Mouse (Mus musculus): Measurements from ENCODE around the gene Wbp1l. TPM values are rescaled to one million over a fixed set of nuclear protein-coding genes. Genes with fewer than 3 reads are reported as not detected.

The Wbp1l gene
- polyA plus RNA-seq, 1 experiment from 2014 or later, result 31.7 TPM

DNA sequence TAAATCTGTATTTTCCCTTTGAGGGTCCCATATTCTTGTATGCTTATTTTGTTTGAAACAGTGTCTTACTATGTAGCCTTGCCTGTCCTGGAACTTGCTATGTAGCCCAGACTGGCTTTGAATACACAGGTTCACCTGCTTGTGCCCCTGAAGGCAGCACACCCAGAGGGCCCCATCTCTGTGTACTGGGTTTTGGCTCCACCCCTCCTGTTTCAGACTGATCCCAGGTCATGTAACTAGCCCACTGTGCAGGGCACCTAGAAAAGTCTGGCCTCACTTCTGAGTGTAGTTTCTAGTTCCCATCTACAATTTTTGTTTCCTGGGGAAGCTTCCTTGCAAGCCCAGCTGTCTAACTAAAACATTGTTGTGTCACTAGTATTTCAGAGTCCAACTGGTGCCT is 40.2 kb downstream of the Wbp1l start:
- ATAC-seq (ENCODE audit: low FRiP score) (no peak), DNase-seq (ENCODE audit: low spot score) (no peak)
- Histone ChIP-seq H3K9me3 (ENCODE audit: control insufficient read depth, low read length) (no peaks in the 10 kb centered on the region), H3K9ac (no peak overlapping the region), H3K27me3 (ENCODE audit: control insufficient read depth, insufficient read depth, low read length) (no peaks in the 10 kb centered on the region), H3K27ac (no peak overlapping the region), H3K4me3 (replicated peaks; ENCODE audit: low read length) (no peak overlapping the region), H3K4me1 (replicated peaks; ENCODE audit: control insufficient read depth, insufficient read depth, low read length) (peaks cover 28% of the 10 kb centered on the region), H3K36me3 (replicated peaks; ENCODE audit: control insufficient read depth, insufficient read depth) (peaks cover 18% of the 10 kb centered on the region; the same call in 1 of the 2 replicates), H3K4me2 (replicated peaks) (no peak overlapping the region)

DNA sequence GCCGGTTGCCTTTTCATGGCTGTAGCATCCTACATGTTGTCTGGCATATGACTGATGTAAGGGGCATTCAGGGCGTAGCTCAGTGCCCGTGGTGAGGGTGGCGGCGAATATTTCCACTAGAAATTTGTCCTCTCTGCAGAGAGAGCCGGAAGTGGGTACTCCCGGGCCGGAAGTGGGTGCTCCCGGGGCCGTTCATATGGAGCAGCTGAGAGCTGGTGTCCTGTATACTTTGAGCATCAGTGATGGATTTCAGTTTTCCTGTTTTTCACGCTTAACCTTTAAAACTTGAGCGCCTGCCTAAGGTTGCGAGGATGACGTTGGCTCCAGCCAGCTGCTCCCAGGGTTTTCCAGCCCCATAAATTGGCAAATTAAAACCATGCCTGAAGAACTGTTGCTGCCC is 40.6 kb downstream of the Wbp1l start:
- WGBS, result 89% methylated on average over 14 of the region's 14 CpGs
- Histone ChIP-seq H3K9me3 (ENCODE audit: control insufficient read depth, low read length) (no peaks in the 10 kb centered on the region), H3K4me2 (replicated peaks) (no peak overlapping the region), H3K4me3 (replicated peaks; ENCODE audit: low read length) (no peak overlapping the region), H3K4me1 (replicated peaks; ENCODE audit: control insufficient read depth, insufficient read depth, low read length) (peaks cover 32% of the 10 kb centered on the region), H3K9ac (no peak overlapping the region), H3K36me3 (replicated peaks; ENCODE audit: control insufficient read depth, insufficient read depth) (peaks cover 23% of the 10 kb centered on the region; the same call in 1 of the 2 replicates), H3K27ac (no peak overlapping the region), H3K27me3 (ENCODE audit: control insufficient read depth, insufficient read depth, low read length) (no peaks in the 10 kb centered on the region)
- ATAC-seq (ENCODE audit: low FRiP score), result no peak
- no peak for DNase-seq (ENCODE audit: low spot score)

DNA sequence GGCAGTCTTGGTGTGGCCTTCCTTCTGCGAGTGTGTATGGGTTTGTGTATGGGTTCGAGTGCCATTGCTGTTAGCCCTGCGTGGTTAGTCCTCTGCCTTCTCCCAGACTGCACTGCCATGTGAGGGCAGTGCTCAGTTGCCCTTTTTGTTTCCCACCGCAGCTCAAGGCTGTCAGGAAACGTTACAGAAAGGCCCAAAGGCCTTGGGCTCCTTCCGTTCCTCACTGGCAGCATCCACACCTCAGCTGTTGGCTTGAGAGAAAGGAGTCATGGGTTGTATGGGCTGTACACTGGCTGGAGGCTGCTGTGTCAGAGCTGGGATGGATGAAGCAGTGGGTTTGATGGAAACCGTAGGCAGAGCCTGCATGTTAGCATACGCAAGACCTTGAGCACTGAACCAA is 41.9 kb downstream of the Wbp1l start:
- 91% methylated on average over 8 of the region's 8 CpGs for WGBS

DNA sequence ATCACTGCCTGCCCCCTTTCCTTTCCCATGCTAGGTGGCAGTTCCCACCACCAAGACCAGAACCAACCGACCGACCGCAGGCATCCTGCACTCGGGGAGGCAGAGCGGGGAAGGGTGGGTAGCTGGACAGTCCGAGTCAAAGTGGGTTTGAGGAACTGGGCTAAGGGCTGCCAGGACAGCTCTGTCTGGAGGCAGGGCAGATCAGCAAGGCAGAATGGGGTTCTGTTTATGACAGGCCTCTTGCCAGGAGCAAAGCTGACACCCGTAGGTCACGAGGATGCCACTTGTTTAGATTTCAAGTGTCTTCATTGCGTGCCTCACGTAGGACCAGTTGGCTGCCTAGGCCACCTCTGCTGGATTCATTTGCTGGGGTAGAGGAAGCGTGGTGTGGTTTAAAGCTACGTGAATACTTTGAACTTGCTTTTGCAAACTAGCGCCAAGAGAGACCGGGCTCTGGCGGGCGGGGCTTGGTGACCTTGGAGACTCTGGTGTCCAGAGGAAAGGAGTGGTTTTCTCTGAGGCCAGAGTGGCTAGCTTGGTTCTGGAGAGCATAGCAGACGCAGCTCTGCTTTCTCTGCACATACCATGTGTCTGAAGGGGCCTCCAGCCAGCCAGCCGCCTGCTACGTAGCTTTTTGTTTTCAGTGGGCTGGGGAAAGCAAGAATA is 42.7 kb downstream of the Wbp1l start:
- ATAC-seq (ENCODE audit: low FRiP score), result peak; percentile 21; the same call in 1 of the 2 replicates
- DNase-seq (ENCODE audit: low spot score), result no peak

More for the DNA sequence above, 41.9 kb downstream of the Wbp1l start:
- no peak for ATAC-seq (ENCODE audit: low FRiP score)
- Histone ChIP-seq H3K4me3 (replicated peaks; ENCODE audit: low read length) (no peak overlapping the region), H3K4me2 (replicated peaks) (no peak overlapping the region), H3K4me1 (replicated peaks; ENCODE audit: control insufficient read depth, insufficient read depth, low read length) (peaks cover 37% of the 10 kb centered on the region), H3K27me3 (ENCODE audit: control insufficient read depth, insufficient read depth, low read length) (no peaks in the 10 kb centered on the region), H3K36me3 (replicated peaks; ENCODE audit: control insufficient read depth, insufficient read depth) (peaks cover 31% of the 10 kb centered on the region), H3K9me3 (ENCODE audit: control insufficient read depth, low read length) (no peaks in the 10 kb centered on the region), H3K9ac (no peak overlapping the region), H3K27ac (no peak overlapping the region)
- DNase-seq (ENCODE audit: low spot score), result no peak

DNA sequence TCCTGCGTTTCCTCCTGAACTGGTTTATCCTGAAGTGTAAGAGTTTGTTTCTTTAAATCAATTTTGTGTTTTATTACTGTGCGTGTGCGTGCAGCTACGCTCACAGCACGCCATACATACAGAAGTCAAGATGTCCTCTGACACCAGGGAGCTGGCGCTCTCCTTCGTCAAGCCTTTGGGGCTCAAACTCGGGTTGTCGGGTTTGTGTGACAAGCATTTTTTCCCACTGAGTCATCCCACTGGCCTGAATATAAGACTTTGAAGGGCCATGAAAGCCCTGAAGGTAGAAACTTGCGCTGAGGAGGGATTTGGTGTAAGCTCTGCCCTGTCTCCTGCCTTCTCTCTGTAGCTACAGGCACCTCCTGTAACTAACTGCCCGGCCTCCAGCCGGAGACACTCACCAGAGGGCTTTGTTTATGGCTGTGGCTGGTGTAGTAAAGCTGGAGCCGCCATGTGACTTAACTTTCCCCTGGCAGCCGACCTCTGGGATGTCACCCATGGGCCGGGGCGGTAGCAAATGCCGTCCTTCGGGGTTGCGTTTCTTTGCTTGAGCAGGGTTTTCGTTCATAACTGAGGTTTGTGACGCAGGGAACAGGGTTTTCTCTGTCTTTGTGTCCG is 43.4 kb downstream of the Wbp1l start:
- Histone ChIP-seq H3K4me2 (replicated peaks) (no peak overlapping the region), H3K27ac (peak overlapping the region; percentile 39), H3K9ac (no peak overlapping the region), H3K4me1 (replicated peaks; ENCODE audit: control insufficient read depth, insufficient read depth, low read length) (peaks cover 30% of the 10 kb centered on the region), H3K4me3 (replicated peaks; ENCODE audit: low read length) (no peak overlapping the region), H3K9me3 (ENCODE audit: control insufficient read depth, low read length) (no peaks in the 10 kb centered on the region), H3K27me3 (ENCODE audit: control insufficient read depth, insufficient read depth, low read length) (no peaks in the 10 kb centered on the region), H3K36me3 (replicated peaks; ENCODE audit: control insufficient read depth, insufficient read depth) (peaks cover 37% of the 10 kb centered on the region)
- ATAC-seq (ENCODE audit: low FRiP score), result no peak
- 70% methylated on average over 22 of the region's 22 CpGs for WGBS
- no peak for DNase-seq (ENCODE audit: low spot score)

More for the DNA sequence above, 42.7 kb downstream of the Wbp1l start:
- Histone ChIP-seq H3K27ac (peak overlapping the region; percentile 39), H3K4me3 (replicated peaks; ENCODE audit: low read length) (no peak overlapping the region), H3K4me1 (replicated peaks; ENCODE audit: control insufficient read depth, insufficient read depth, low read length) (peaks cover 34% of the 10 kb centered on the region), H3K4me2 (replicated peaks) (no peak overlapping the region), H3K9ac (no peak overlapping the region), H3K36me3 (replicated peaks; ENCODE audit: control insufficient read depth, insufficient read depth) (peaks cover 37% of the 10 kb centered on the region), H3K27me3 (ENCODE audit: control insufficient read depth, insufficient read depth, low read length) (no peaks in the 10 kb centered on the region), H3K9me3 (ENCODE audit: control insufficient read depth, low read length) (no peaks in the 10 kb centered on the region)
- WGBS, result 61% methylated on average over 19 of the region's 19 CpGs

DNA sequence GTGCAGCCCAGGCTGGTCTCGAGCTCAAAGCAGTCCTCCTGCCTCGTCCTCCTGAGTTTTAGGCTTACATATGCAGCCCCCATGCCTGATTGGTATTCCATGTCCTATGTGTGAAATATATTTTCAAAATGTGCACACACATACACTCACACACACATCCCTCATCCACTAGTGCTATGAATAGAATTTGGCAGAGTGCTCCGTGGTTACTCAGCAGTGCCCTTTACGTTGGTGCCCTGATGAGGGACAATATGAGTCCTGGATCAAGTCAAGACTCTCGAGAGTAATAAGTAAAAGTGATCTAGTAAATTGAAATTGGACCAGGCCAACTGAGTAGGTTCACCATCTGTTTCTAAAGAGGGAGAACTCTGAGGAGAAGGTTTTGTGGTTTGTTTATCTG is 44.4 kb downstream of the Wbp1l start:
- Histone ChIP-seq H3K4me3 (replicated peaks; ENCODE audit: low read length) (no peak overlapping the region), H3K27me3 (ENCODE audit: control insufficient read depth, insufficient read depth, low read length) (no peaks in the 10 kb centered on the region), H3K9me3 (ENCODE audit: control insufficient read depth, low read length) (no peaks in the 10 kb centered on the region), H3K4me2 (replicated peaks) (no peak overlapping the region), H3K27ac (no peak overlapping the region), H3K36me3 (replicated peaks; ENCODE audit: control insufficient read depth, insufficient read depth) (peaks cover 33% of the 10 kb centered on the region), H3K4me1 (replicated peaks; ENCODE audit: control insufficient read depth, insufficient read depth, low read length) (peaks cover 30% of the 10 kb centered on the region), H3K9ac (no peak overlapping the region)
- WGBS, result 82% methylated on average over 5 of the region's 5 CpGs
- DNase-seq (ENCODE audit: low spot score), result no peak
- ATAC-seq (ENCODE audit: low FRiP score), result no peak

DNA sequence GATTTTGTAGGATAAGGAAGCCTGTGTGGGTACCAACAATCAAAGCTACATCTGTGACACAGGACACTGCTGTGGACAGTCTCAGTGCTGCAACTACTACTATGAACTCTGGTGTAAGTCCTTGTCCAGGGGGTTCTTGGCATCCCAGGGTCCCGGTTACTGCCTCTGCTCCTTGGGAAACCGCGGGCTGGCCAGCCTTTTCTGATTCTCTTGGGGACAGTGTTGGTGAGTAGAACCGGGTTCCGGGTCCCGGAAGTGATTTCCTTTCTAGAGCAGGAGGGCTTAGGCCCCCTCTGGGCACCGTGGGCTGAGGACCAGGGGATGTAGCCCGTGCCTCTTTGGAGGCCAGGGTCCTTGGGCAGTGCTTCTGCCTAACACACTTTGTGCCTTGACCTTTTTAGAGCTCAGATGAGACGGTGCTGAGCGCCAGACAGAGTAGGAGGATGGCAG is 45.5 kb downstream of the Wbp1l start:
- H3K4me2 ChIP-seq (replicated peaks), result no peak overlapping the region
- H3K4me1 ChIP-seq (replicated peaks; ENCODE audit: control insufficient read depth, insufficient read depth, low read length), result peaks cover 30% of the 10 kb centered on the region
- 0 out of 2 replicates have a peak overlapping the region, but pooled peaks have one; percentile 34 for H3K27ac ChIP-seq
- no peak overlapping the region for H3K4me3 ChIP-seq (replicated peaks; ENCODE audit: low read length)
- no peak overlapping the region for H3K9ac ChIP-seq
- ATAC-seq (ENCODE audit: low FRiP score), result no peak
- 67% methylated on average over 10 of the region's 10 CpGs for WGBS
- no peaks in the 10 kb centered on the region for H3K9me3 ChIP-seq (ENCODE audit: control insufficient read depth, low read length)
- peaks cover 27% of the 10 kb centered on the region for H3K36me3 ChIP-seq (replicated peaks; ENCODE audit: control insufficient read depth, insufficient read depth)
- DNase-seq (ENCODE audit: low spot score), result no peak
- no peaks in the 10 kb centered on the region for H3K27me3 ChIP-seq (ENCODE audit: control insufficient read depth, insufficient read depth, low read length)

DNA sequence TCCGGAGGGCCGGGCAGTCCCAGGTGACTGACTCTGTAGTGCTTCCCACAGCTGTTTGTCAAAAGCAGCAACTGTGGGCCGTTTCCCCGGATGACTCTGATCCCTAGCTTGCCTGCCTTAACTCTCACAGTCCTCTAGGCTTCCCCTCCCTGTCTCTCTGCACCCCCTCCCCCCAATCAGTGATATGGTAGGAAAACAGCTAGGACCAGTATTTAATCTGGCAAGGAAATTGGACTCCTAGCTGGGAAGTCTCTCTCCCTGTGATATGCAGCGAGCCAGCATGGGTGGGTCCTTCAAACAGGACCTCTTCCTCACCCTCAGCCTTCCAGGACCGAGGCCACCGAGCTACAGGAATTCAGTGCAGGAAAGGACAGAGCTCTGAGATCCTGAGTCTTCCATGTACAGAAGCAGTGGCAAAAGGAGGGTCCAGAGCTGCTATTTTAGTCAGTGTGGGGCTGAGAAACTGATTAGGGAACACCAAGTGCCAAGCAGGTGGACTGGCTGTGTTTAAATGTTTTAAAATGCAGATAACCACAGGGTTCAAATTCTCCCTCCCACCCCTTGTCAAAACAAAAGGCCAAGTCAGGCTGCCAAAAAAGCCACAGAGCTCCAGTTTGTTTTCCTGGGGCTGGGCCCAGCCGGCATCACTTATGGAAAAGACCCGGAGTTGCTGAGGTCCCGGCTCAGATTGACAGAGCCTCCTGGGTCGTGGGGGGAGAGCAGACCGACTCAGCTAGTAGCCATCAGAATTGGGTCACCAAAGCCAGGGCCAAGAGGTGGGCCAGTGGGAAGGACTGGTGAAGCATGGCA is 46.1 kb downstream of the Wbp1l start:
- WGBS, result 26% methylated on average over 12 of the region's 12 CpGs
- no peak overlapping the region for H3K9ac ChIP-seq
- ATAC-seq (ENCODE audit: low FRiP score) (peak; percentile 38; the same call in 1 of the 2 replicates), DNase-seq (ENCODE audit: low spot score) (peak; percentile 46)
- H3K4me1 ChIP-seq (replicated peaks; ENCODE audit: control insufficient read depth, insufficient read depth, low read length), result peaks cover 30% of the 10 kb centered on the region
- no peak overlapping the region for H3K4me3 ChIP-seq (replicated peaks; ENCODE audit: low read length)
- H3K27ac ChIP-seq, result 0 out of 2 replicates have a peak overlapping the region, but pooled peaks have one; percentile 34
- no peaks in the 10 kb centered on the region for H3K9me3 ChIP-seq (ENCODE audit: control insufficient read depth, low read length)
- H3K4me2 ChIP-seq (replicated peaks), result no peak overlapping the region
- no peaks in the 10 kb centered on the region for H3K27me3 ChIP-seq (ENCODE audit: control insufficient read depth, insufficient read depth, low read length)
- H3K36me3 ChIP-seq (replicated peaks; ENCODE audit: control insufficient read depth, insufficient read depth), result peaks cover 26% of the 10 kb centered on the region

DNA sequence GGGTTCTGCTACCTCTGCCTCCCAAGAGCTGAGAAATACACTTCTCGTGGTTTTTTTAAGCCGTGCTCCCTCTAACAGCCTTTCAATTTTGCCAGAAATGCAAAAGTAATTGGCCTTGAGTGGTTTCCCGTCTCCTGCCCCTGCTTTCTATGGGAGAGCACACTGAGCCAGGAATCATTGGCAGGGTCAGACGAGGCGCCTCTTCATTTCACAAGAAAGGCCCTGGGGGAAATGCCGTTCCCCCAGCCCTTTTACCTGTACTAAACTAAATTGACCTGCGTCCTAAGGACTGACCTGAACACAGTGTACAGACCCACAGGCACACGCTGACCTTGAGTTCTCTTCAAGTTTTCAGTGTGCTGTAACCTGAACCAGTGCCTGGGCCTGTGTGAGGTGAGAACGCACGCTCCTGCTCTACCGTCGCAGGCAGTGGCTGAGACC is 47.2 kb downstream of the Wbp1l start:
- H3K36me3 ChIP-seq (replicated peaks; ENCODE audit: control insufficient read depth, insufficient read depth), result peaks cover 26% of the 10 kb centered on the region
- no peak overlapping the region for H3K4me3 ChIP-seq (replicated peaks; ENCODE audit: low read length)
- H3K9ac ChIP-seq, result no peak overlapping the region
- ATAC-seq (ENCODE audit: low FRiP score), result no peak
- WGBS, result 83% methylated on average over 12 of the region's 12 CpGs
- H3K4me1 ChIP-seq (replicated peaks; ENCODE audit: control insufficient read depth, insufficient read depth, low read length), result peaks cover 30% of the 10 kb centered on the region
- H3K27me3 ChIP-seq (ENCODE audit: control insufficient read depth, insufficient read depth, low read length), result no peaks in the 10 kb centered on the region
- H3K27ac ChIP-seq, result no peak overlapping the region
- no peak for DNase-seq (ENCODE audit: low spot score)
- H3K9me3 ChIP-seq (ENCODE audit: control insufficient read depth, low read length), result no peaks in the 10 kb centered on the region
- H3K4me2 ChIP-seq (replicated peaks), result no peak overlapping the region
